Mouse (Mus musculus): ENCODE measurements around the gene 1700019N19Rik.

- TF ChIP-seq POLR2A (IDR thresholded peaks at IDR 0.05; ENCODE audit: extremely low read depth, insufficient read depth, low read length) (no peak), CTCF (IDR thresholded peaks at IDR 0.05; ENCODE audit: low read depth, low read length) (no peak)
Observed at GRCm38 (mm10) chr19:58759423-58759822, 34.8 kb downstream of the 1700019N19Rik start, which contains the start of gene Pnliprp2.
